Mouse (Mus musculus) brain, embryonic 18.5 days (tissue): ENCODE results near the gene Cry2.

Experiments
- DNase-seq: peaks from one replicate; pipeline ENCODE4 v3.0.0-alpha.2; 2012; ENCODE audit warnings: low read depth, low spot score

The Cry2 gene

GRCm38 (mm10) chr2:92445890-92446289 lies 12.0 kb upstream of the Cry2 start:
- no peak for DNase-seq

- DNase-seq, result no peak
Measured at GRCm38 (mm10) chr2:92444376-92444775, 10.5 kb upstream of the Cry2 start.

- DNase-seq, result no peak
Measured at GRCm38 (mm10) chr2:92443313-92443712, 9.5 kb upstream of the Cry2 start.

- no peak for DNase-seq
Measured at GRCm38 (mm10) chr2:92442419-92443001, 8.7 kb upstream of the Cry2 start.

- DNase-seq, result no peak
Measured at GRCm38 (mm10) chr2:92440432-92440831, 6.6 kb upstream of the Cry2 start.

GRCm38 (mm10) chr2:92438567-92438966 lies 4.7 kb upstream of the Cry2 start:
- no peak for DNase-seq

GRCm38 (mm10) chr2:92437875-92438274 lies 4.0 kb upstream of the Cry2 start:
- DNase-seq, result no peak

- DNase-seq, result no peak
Measured at GRCm38 (mm10) chr2:92437366-92437765, 3.5 kb upstream of the Cry2 start.

GRCm38 (mm10) chr2:92435023-92435422 lies 1.2 kb upstream of the Cry2 start:
- no peak for DNase-seq

GRCm38 (mm10) chr2:92434375-92434745 lies 517 bp upstream of the Cry2 start:
- no peak for DNase-seq

- no peak for DNase-seq
Measured at GRCm38 (mm10) chr2:92432299-92433295, 1.2 kb downstream of the Cry2 start.

GRCm38 (mm10) chr2:92431611-92432179 lies 2.1 kb downstream of the Cry2 start:
- no peak for DNase-seq

GRCm38 (mm10) chr2:92430723-92431541 lies 2.9 kb downstream of the Cry2 start:
- DNase-seq, result no peak

- no peak for DNase-seq
Measured at GRCm38 (mm10) chr2:92430089-92430488, 3.8 kb downstream of the Cry2 start.

GRCm38 (mm10) chr2:92427882-92428281 lies 6.0 kb downstream of the Cry2 start:
- no peak for DNase-seq

- DNase-seq, result no peak
Measured at GRCm38 (mm10) chr2:92426426-92426825, 7.4 kb downstream of the Cry2 start.

- DNase-seq, result no peak
Measured at GRCm38 (mm10) chr2:92425366-92425765, 8.5 kb downstream of the Cry2 start.

- DNase-seq, result no peak
Measured at GRCm38 (mm10) chr2:92424462-92425308, 9.2 kb downstream of the Cry2 start.

GRCm38 (mm10) chr2:92423702-92424461 lies 10.0 kb downstream of the Cry2 start:
- no peak for DNase-seq

GRCm38 (mm10) chr2:92423156-92423555 lies 10.7 kb downstream of the Cry2 start:
- no peak for DNase-seq
